ENCODE assay signal across 8 mouse cellular contexts in genomic region chr15:89453865-89454478, GRCm38 (mm10). TPM values are rescaled to one million over a fixed set of nuclear protein-coding genes. Genes with fewer than 3 reads are reported as not detected.
DNase-seq lines count a peak whose midpoint lies in the region; ATAC-seq and TF ChIP-seq lines count a peak whose summit lies in the region.

Gene Mapk8ip2, plus strand, starts transcription at chr15:89453913.

- intact Hi-C loops in left cerebral cortex, adult 2 months (cut with DNase I) = loop anchor here (1.0 to 2.0 kb wide), 2 partner anchors 25 to 44 kb away; partner anchors contain the start of genes C730034F03Rik, Chkb and Gm44502

- peaks cover 57% of the 10 kb centered on the region for H3K27me3 ChIP-seq in limb, embryonic 12.5 days

- peak; percentile 61 to 66 for DNase-seq in left cerebral cortex, adult 2 months (ENCODE audit: extremely low spot score in 1 of 2, low spot score in 2 of 2)
- DNase-seq in left cerebral cortex, adult 9 months (ENCODE audit: low spot score in 2 of 2) = no peak
- peak; percentile 86 for DNase-seq in cerebellum, adult 9-11 months
- peak in 1 of 2 experiments; percentile 63 for DNase-seq in frontal cortex, adult 2 months (ENCODE audit: extremely low spot score in 1 of 2, low spot score in 1 of 2)
- DNase-seq in retina, postnatal 1 day = peak; percentile 74
- no peak for DNase-seq in thymus, postnatal 10 days (ENCODE audit: low spot score in 2 of 2)
- no peak for DNase-seq in spleen, postnatal 10 days (ENCODE audit: low spot score in 2 of 2)

- H3K4me3 ChIP-seq in left cerebral cortex, adult 2 months = peak within 1 kb of the TSS; percentile 81
- peak within 1 kb of the TSS; percentile 56 for H3K4me3 ChIP-seq in limb, embryonic 12.5 days (replicated peaks)

- peak within 1 kb of the TSS; percentile 96 for H3K27ac ChIP-seq in left cerebral cortex, adult 2 months
- H3K27ac ChIP-seq in limb, embryonic 12.5 days = no peak within 1 kb of the TSS

- H3K4me2 ChIP-seq in limb, embryonic 12.5 days = peak within 1 kb of the TSS; percentile 96

- H3K9me3 ChIP-seq in limb, embryonic 12.5 days = no peaks in the 10 kb centered on the region

- 0 out of 2 replicates have a peak within 1 kb of the TSS, but pooled peaks have one; percentile 18 for H3K9ac ChIP-seq in limb, embryonic 12.5 days (replicated peaks)

- H3K36me3 ChIP-seq in limb, embryonic 12.5 days = no peaks in the 10 kb centered on the region

- TF ChIP-seq CTCF in left cerebral cortex, adult 2 months (IDR thresholded peaks at IDR 0.05) = no peak

- no peak for ATAC-seq in limb, embryonic 12.5 days (ENCODE audit: insufficient number of reproducible peaks, insufficient read depth, low FRiP score, low TSS enrichment, low read depth)

- peaks cover 14% of the 10 kb centered on the region for H3K4me1 ChIP-seq in limb, embryonic 12.5 days (replicated peaks)

- WGBS in limb, embryonic 12.5 days = under 1% methylated on average over 53 of the region's 53 CpGs

RNA-seq across cellular contexts. Expression of gene Mapk8ip2, which starts in this region (rescaled TPM):
- 100 to 1,000 TPM; 227 to 234 TPM for total RNA-seq in left cerebral cortex, adult 2 months (2021)
- polyA plus RNA-seq in frontal cortex, adult 2 months (2012; rRNA removed) = 123 and 134 TPM in 2 replicates
- polyA plus RNA-seq in limb, embryonic 12.5 days (2016; fragmentation: Nextera tagmentation; extraction: Ambion mirVana) = 2.0 and 2.1 TPM in 2 replicates

Comparison
In these comparisons a context has a peak if more than half of its experiments do, and no peak if none do; other contexts are left out.
1. RNA of gene Mapk8ip2 (polyA plus RNA-seq): 123 to 134 TPM in frontal cortex, adult 2 months; 2.0 to 2.1 TPM in limb, embryonic 12.5 days; every median in the first group is over 10 times any median in the second.
2. DNase-seq: peak in left cerebral cortex, adult 2 months (2 of 2), cerebellum, adult 9-11 months (single experiment) and retina, postnatal 1 day (single experiment); none in left cerebral cortex, adult 9 months (0 of 2), thymus, postnatal 10 days (0 of 2) and spleen, postnatal 10 days (0 of 2).